Mouse (Mus musculus) activated CD4-positive, CD25-positive, alpha-beta regulatory T cell, adult 4 months (primary cell): Measurements from ENCODE around the gene Iqsec1. TPM values are rescaled to one million over a fixed set of nuclear protein-coding genes. Genes with fewer than 3 reads are reported as not detected.
"Not testable (repeated sequence)": the region's sequence is repeated elsewhere in the genome, so short reads cannot be mapped to it uniquely, and the experiment has no call there.

Experiments used
- ATAC-seq: one replicate; pipeline ENCODE4 v1.8.0; 2017
- polyA plus RNA-seq, 2 experiments: library from polyadenylated mRNA; unstranded; fragments of 100-300 nt; shearing (Covaris generic); gene quantifications; one replicate each; pipeline ENCODE4 v1.2.1; 2017

The Iqsec1 gene
- polyA plus RNA-seq, 2 experiments from 2014 or later = 6.7 to 10.2 TPM

DNA sequence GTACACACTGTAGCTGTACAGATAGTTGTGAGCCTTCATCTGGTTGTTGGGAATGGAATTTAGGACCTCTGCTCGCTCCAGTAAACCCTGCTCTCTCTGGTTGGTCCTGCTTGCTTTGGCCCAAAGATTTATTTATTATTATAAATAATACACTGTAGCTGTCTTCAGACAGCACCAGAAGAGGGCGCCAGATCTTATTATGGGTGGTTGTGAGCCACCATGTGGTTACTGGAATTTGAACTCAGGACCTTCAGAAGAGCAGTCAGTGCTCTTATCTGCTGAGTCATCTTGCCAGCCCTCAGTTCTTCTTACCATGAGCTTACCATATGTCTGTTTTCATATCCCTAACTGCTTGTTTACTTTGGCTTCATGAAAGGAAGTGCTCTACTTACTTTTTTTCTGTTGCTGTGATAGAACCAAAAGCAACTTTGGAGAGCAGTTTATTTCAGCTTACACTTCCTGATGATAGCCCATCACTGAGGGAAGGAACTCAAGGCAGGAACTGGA lies 332.1 kb downstream of the Iqsec1 start:
- ATAC-seq = not testable (repeated sequence)

GRCm38 (mm10) chr6:90653736-90654135 lies 334.7 kb downstream of the Iqsec1 start:
- no peak for ATAC-seq

- no peak for ATAC-seq
Measured at GRCm38 (mm10) chr6:90650634-90651033, 337.9 kb downstream of the Iqsec1 start.

DNA sequence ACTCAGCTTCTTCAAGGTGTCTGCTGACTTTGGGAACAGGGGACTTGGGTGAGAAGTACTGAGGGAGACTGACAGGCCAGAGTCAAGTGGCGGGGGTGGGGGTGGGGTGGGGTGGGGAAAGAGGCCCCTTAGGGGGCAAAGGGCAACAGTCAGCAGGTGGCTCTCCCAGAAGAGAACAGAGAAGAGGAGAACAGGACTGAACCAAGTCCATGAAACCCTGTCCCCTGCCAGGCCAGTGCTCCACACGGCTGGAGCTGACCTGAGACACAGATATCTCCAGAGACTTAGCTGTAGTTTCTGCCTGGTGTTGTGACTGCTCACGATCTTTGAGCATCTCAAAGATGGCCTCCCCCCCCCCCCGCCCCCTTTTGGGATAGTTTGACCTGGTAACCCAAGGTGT lies 339.2 kb downstream of the Iqsec1 start:
- ATAC-seq = no peak

- ATAC-seq = no peak
Measured at GRCm38 (mm10) chr6:90648391-90648790, 340.1 kb downstream of the Iqsec1 start.

- no peak for ATAC-seq
Measured at GRCm38 (mm10) chr6:90644965-90645364, 343.5 kb downstream of the Iqsec1 start.

- ATAC-seq = no peak
Measured at GRCm38 (mm10) chr6:90643057-90643456, 345.4 kb downstream of the Iqsec1 start.

DNA sequence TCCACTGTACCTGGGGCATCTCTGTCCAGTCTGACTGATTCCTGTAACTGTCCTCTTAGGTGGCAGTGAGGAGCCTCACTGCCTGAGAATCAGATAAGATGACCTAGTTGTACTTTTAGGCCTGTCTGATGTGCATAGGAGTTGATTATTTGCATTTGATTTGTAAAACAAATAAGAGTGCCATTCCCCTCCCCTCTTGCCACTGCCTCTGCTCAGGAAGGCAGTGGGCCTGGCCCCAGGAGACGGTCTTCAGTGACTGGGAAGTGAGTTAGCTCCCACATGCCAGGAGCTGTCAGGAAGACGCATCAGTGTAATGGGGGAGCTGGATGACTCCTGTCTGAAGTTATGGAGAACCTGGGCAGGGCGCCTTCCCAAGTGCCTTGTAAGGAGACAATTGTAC lies 352.9 kb downstream of the Iqsec1 start:
- no peak for ATAC-seq

DNA sequence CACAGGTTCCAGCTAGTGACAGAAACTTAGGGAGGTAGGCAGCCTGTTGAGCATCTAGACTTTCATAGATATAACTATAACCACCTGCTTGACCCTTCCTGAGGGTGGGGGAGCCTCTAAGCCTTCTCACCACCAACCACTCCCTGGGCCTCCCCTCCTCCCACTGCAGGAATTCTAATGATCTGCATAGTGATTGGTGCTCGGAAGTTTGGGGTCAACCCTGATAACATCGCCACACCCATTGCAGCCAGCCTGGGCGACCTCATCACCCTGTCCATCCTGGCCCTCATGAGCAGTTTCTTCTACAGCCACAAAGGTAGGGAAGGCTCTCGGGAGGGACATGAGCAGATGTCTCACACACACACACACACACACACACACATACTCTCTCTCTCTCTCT lies 353.4 kb downstream of the Iqsec1 start:
- ATAC-seq = no peak

DNA sequence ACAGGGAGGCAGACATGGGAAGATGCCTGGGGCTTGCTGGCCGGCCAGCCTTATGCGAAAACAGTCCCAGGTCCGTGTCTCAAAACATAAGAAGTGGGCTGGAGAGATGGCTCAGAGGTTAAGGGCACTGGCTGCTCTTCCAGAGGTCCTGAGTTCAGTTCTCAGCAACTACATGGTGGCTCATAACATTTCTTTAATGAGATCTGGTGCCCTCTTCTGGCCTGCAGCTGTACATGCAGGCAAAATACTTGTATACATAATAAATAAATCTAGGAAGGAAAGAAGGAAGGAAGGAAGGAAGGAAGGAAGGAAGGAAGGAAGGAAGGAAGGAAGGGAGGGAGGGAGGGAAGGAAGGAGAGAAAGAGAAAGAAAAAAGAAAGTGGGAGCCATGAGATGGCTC lies 356.0 kb downstream of the Iqsec1 start:
- not testable (repeated sequence) for ATAC-seq

GRCm38 (mm10) chr6:90630427-90630826 lies 358.1 kb downstream of the Iqsec1 start:
- ATAC-seq = peak; percentile 69

- ATAC-seq = peak; percentile 59
Measured at GRCm38 (mm10) chr6:90629506-90629905, 359.0 kb downstream of the Iqsec1 start.

DNA sequence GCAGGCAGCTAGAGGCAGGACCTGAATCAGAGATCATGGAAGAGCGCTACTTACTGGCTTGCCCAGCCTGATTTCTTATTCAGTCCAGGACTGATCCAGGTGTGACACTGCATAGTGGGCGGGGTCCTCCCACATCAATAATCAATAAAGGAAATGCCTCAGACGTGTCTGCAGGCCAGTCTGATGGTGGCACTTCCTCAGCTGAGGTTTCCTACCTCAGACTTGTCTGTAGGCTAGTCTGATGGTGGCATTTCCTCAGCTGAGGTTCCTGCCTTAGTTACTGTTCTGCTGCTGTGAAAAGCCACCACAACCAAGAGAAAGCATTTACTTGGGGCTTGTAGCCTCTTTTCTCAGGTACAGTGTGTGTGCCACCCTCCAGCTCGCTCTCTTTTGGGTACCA lies 360.9 kb downstream of the Iqsec1 start:
- ATAC-seq = peak; percentile 37

DNA sequence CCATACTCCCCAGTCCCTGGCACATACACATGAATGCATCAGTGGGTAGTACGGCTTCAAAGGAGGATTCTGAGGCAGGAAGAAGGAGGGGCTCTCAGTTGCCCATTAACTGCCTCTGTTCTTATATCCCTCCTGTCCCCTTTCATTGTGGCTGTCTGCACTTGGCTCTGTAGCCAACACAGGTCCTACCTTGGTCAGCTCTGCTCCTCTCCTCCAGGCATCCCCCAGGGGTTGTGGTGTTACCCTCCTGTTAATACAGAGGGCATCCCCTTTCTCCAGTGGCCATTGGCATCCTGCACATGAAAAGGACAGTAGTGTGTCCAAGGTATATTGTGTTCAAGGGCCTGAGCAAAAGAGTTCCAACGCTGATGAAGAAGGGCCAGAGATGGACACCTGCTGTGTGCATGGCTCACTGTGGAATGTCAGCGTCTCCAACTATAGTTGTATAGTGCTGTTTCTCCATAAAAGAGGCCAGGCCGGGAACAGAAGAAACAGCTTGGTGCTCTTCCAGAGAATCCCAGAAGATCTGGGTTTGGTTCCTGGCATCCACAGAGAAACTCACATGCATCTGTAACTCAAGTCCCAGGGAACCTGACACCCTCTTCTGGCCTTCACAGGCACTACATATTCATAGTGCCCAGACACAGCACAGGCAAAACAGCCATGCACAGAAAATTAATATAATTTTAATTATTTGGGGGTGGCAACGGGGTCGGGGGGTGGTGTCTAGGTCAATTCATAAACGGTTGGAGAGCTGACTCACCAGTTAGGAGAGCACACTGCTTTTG lies 363.1 kb downstream of the Iqsec1 start:
- no peak for ATAC-seq

DNA sequence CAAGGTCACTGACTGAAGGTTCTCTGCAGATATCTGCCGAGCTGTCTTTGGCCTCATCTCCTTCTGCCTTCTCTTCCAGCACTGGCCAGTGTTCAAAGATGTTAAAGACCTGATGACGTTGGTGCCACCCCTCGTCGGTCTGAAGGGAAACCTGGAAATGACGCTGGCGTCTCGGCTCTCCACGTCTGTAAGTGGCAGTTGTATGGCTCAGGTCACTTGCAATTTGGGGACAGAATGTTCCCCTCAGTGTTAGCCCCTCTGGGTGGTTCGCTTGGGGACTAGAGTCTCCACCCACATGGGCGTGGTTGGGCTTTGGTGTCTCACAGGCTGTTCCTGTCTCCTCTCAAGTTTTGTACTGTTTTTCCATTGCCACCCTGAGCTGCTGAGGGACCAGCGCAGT lies 363.8 kb downstream of the Iqsec1 start:
- ATAC-seq = no peak

DNA sequence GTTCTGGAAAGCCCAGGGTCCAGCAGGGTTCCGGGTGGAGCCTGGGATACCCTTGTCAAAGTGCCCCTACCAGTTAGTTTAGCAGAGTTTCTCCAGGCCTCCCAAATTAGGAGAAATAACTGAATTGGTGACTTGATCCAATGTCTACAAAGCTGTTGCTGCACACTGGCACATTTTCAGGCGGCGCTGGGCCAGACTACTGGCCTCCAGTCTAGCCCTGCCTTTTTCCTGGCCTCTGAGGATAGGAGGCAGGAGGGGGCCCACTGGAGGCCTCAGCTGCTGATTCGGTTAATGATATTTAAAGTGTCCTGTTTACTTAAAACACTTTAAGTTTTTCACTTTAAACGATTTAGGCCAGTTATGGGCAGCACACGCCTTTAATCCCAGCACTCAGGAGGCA lies 364.3 kb downstream of the Iqsec1 start:
- no peak for ATAC-seq

DNA sequence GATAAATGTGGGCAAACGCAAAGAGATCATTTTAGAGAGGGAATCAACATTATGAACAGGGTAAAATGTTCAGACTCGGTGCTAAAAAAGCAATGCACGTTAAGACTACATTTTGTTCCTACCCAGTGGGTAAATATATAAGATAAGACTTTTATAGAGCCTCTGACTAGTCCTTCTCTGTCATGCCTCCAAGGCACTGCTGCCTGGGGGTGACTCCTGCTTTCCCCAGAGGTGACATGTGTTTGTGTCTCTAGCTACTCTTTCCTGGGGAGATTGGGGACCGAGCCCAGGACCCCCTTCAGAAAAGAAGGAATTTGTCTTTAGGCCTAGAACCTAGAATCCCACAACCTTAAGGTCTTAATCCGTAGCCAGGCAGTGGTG lies 365.0 kb downstream of the Iqsec1 start:
- no peak for ATAC-seq

GRCm38 (mm10) chr6:90622758-90623455 lies 365.6 kb downstream of the Iqsec1 start:
- ATAC-seq = no peak

GRCm38 (mm10) chr6:90621584-90621890 lies 366.9 kb downstream of the Iqsec1 start:
- ATAC-seq = no peak

DNA sequence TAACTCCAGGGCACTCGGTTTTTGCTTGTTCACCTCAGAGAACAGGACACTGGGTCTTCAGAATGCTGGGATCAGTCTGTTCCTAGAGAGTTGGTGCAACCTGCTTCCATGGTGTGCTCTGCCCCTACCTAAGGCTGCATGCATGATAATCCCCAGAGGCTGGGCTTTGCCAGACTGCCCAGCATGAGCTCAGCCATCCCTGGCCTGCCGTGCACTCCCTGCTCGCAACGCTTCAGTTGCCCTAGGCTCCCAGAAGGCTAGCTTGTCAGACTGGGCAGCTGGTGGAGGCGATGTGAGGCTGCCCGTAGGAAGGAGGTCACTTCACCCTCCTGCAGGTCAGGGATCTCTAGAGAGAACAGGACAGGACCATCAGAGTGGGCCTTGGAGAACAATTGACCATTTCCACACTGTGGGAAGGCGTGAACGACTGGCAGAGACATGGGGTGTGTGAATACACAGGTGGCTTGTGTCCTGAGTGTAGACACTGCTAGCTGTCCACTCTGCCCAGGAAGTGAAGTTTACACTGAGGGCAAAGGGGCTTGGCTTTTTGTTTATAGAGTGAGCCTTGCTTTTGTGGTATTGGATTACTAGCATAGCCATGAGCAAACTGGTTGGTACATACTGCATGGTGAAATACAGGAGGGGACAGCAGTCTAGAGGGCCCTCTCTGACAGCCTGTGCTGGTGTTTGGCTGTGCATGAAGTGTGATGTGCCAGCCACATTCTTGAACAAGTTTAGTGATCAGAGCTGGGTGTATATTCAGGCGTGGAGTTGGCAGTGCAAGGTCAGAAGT lies 367.5 kb downstream of the Iqsec1 start:
- ATAC-seq = no peak

GRCm38 (mm10) chr6:90619936-90620335 lies 368.5 kb downstream of the Iqsec1 start:
- ATAC-seq = no peak

- ATAC-seq = no peak
Measured at GRCm38 (mm10) chr6:90618821-90619636, 369.5 kb downstream of the Iqsec1 start.
